Mouse (Mus musculus) C2C12 (cell line): ENCODE measurements around the gene Cngb1.

Experiments used
- CEBPB ChIP-seq: IDR thresholded peaks from one replicate; pipeline ENCODE4 v1.6.1; 2011; ENCODE audit warnings: low read depth, mild to moderate bottlenecking, control low read depth, moderate library complexity
- CTCF ChIP-seq: IDR thresholded peaks from one replicate; pipeline ENCODE4 v1.5.1; 2011; ENCODE audit not compliant: control insufficient read depth, insufficient read depth, insufficient read length
- FOSL1 ChIP-seq: IDR thresholded peaks from one replicate; pipeline ENCODE4 v1.8.0; 2011; ENCODE audit warnings: mild to moderate bottlenecking, low read length; ENCODE audit not compliant: poor library complexity, insufficient read depth, severe bottlenecking
- MAX ChIP-seq: IDR thresholded peaks from one replicate; pipeline ENCODE4 v1.6.1; 2011; ENCODE audit warnings: mild to moderate bottlenecking, control low read depth
- MYOD1 ChIP-seq: IDR thresholded peaks from one replicate; pipeline ENCODE4 v1.6.1; 2011; ENCODE audit warnings: low read depth; ENCODE audit not compliant: control insufficient read depth, insufficient read length
- MYOG ChIP-seq: IDR thresholded peaks from one replicate; pipeline ENCODE4 v1.6.1; 2011; ENCODE audit not compliant: control insufficient read depth, insufficient read length; ENCODE audit errors: extremely low read depth
- USF1 ChIP-seq: IDR thresholded peaks from one replicate; pipeline ENCODE4 v1.6.1; 2011; ENCODE audit warnings: low read depth, mild to moderate bottlenecking, control low read depth, moderate library complexity

DNA sequence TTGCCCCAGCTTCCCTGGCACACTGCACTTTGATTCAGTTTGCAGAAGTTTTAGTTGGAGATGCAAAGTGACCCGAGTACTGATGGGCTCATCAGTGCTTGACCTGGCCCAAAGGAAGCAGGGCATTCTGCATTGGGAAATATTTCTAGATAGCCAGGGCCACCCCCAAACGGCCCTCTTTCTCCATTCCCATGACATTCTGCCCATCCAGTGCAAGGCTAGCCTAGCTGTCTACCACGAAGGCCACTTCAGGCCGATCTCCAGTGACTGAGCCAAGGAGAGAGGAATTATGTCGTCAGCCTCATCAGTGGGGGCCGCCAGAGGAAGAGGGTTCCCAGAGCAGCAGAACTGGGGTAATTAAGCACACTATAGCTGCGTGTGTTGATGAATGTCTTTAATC, 104.9 kb downstream of the Cngb1 start:
- no peak for TF ChIP-seq USF1
- no peak for TF ChIP-seq CTCF
- no peak for TF ChIP-seq FOSL1
- no peak for TF ChIP-seq MYOG
- TF ChIP-seq MAX: no peak
- TF ChIP-seq CEBPB: no peak
- no peak for TF ChIP-seq MYOD1
